In genomic region chr17:84152976-84153786, GRCm38 (mm10) we compare ENCODE assay signal across 12 mouse cellular contexts. TPM values are rescaled to one million over a fixed set of nuclear protein-coding genes. Genes with fewer than 3 reads are reported as not detected.
DNase-seq lines count a peak whose midpoint lies in the region; ATAC-seq lines count a peak whose summit lies in the region.
"Had no signal": no experiment of that assay in that cellular context is flagged by ENCODE, and none has a peak within 500 bp of the region (broad histone marks: within the 10 kb centered on the region; RNA-seq: fewer than 3 reads in every experiment).

No protein-coding gene starts in this region.

- WGBS in heart, embryonic 12.5 days = 42% methylated on average over 12 of the region's 12 CpGs
- 45% methylated on average over 12 of the region's 12 CpGs for WGBS in liver, embryonic 11.5 days

- DNase-seq in heart, adult 9 months (ENCODE audit: low spot score in 2 of 2) = no peak
- DNase-seq in urinary bladder, adult 2 months (ENCODE audit: low spot score) = peak; percentile 22
- DNase-seq in urinary bladder, postnatal 10 days (ENCODE audit: low spot score) = no peak
- peak; percentile 39 for DNase-seq in liver, embryonic 11.5 days (ENCODE audit: low spot score)
- DNase-seq in thymus, postnatal 4 days = peak; percentile 19
- DNase-seq in ovary, adult 18-20 months (ENCODE audit: low spot score) = no peak
- DNase-seq in layer of hippocampus, postnatal 14 days (ENCODE audit: low spot score in 2 of 2) = no peak
- DNase-seq: adrenal gland, postnatal 10 days had no signal

- peak overlapping the region; percentile 73 for H3K27ac ChIP-seq in heart, embryonic 12.5 days (ENCODE audit: poor library complexity, severe bottlenecking)
- H3K27ac ChIP-seq in liver, embryonic 11.5 days (ENCODE audit: low read depth, low read length) = peak overlapping the region; percentile 92
- H3K27ac ChIP-seq: hindbrain, embryonic 15.5 days; midbrain, embryonic 12.5 days had no signal

- H3K4me3 ChIP-seq in heart, embryonic 12.5 days = no peak overlapping the region
- no peak overlapping the region for H3K4me3 ChIP-seq in liver, embryonic 11.5 days (ENCODE audit: low read depth, low read length)
- H3K4me3 ChIP-seq: hindbrain, embryonic 15.5 days; limb, embryonic 12.5 days; midbrain, embryonic 12.5 days had no signal

- H3K9ac ChIP-seq in heart, embryonic 12.5 days = no peak overlapping the region
- H3K9ac ChIP-seq in liver, embryonic 11.5 days (ENCODE audit: low read depth, low read length) = peak overlapping the region; percentile 44
- H3K9ac ChIP-seq: hindbrain, embryonic 15.5 days; limb, embryonic 12.5 days; midbrain, embryonic 12.5 days had no signal

- no peaks in the 10 kb centered on the region for H3K9me3 ChIP-seq in heart, embryonic 12.5 days (replicated peaks)
- H3K9me3 ChIP-seq in liver, embryonic 11.5 days (ENCODE audit: control insufficient read depth, low read length) = no peaks in the 10 kb centered on the region
- H3K9me3 ChIP-seq: hindbrain, embryonic 15.5 days; limb, embryonic 12.5 days; midbrain, embryonic 12.5 days had no signal

- peaks cover 63% of the 10 kb centered on the region for H3K4me1 ChIP-seq in heart, embryonic 12.5 days (replicated peaks)
- H3K4me1 ChIP-seq in liver, embryonic 11.5 days (replicated peaks; ENCODE audit: control insufficient read depth, insufficient read depth, low read length) = peaks cover 91% of the 10 kb centered on the region

- peak; percentile 81 for ATAC-seq in heart, embryonic 12.5 days (ENCODE audit: insufficient number of reproducible peaks, low FRiP score)
- ATAC-seq in liver, embryonic 11.5 days (replicated peaks; ENCODE audit: low FRiP score) = peak; percentile 56

- no peaks in the 10 kb centered on the region for H3K36me3 ChIP-seq in heart, embryonic 12.5 days
- H3K36me3 ChIP-seq in liver, embryonic 11.5 days (ENCODE audit: control insufficient read depth, insufficient read depth, low read length) = no peaks in the 10 kb centered on the region
- H3K36me3 ChIP-seq: hindbrain, embryonic 15.5 days; limb, embryonic 12.5 days; midbrain, embryonic 12.5 days had no signal

- H3K27me3 ChIP-seq in heart, embryonic 12.5 days (replicated peaks) = peaks cover 8% of the 10 kb centered on the region
- no peaks in the 10 kb centered on the region for H3K27me3 ChIP-seq in liver, embryonic 11.5 days (replicated peaks; ENCODE audit: control insufficient read depth, insufficient read depth, low read length)
- H3K27me3 ChIP-seq: hindbrain, embryonic 15.5 days had no signal

- H3K4me2 ChIP-seq in heart, embryonic 12.5 days = no peak overlapping the region
- H3K4me2 ChIP-seq in liver, embryonic 11.5 days = peak overlapping the region; percentile 2; the same call in 1 of the 2 replicates
- H3K4me2 ChIP-seq: hindbrain, embryonic 15.5 days; limb, embryonic 12.5 days; midbrain, embryonic 12.5 days had no signal

RNA-seq across cellular contexts. Expression of gene Zfp36l2, which starts 34.6 kb away (rescaled TPM):
- polyA plus RNA-seq in heart, embryonic 12.5 days (2016; fragmentation: Nextera tagmentation; extraction: Ambion mirVana) = 10.3 and 10.5 TPM in 2 replicates
- 67.9 and 84.3 TPM in 2 replicates for polyA plus RNA-seq in urinary bladder, adult 2 months (2012; rRNA removed)
- polyA plus RNA-seq in liver, embryonic 11.5 days (2014; fragmentation: Nextera tagmentation; extraction: Ambion mirVana) = 24.7 and 26.7 TPM in 2 replicates
- 10 to 100 TPM; 22.7 to 29.5 TPM for total RNA-seq in layer of hippocampus, postnatal 14 days (2021)

Comparison
In these comparisons a context has a peak if more than half of its experiments do, and no peak if none do; other contexts are left out.
1. DNase-seq: peak in urinary bladder, adult 2 months (single experiment), liver, embryonic 11.5 days (single experiment) and thymus, postnatal 4 days (single experiment); none in heart, adult 9 months (0 of 2), urinary bladder, postnatal 10 days (single experiment), ovary, adult 18-20 months (single experiment) and layer of hippocampus, postnatal 14 days (0 of 2).